Mouse (Mus musculus): ENCODE measurements at regions not wholly inside any gene's neighbourhood (a gene's known extent, or its start where the extent isn't known, plus 50 kb on each side); places are given as distances from the start of the nearest gene placed in this dataset.

- no peak for DNase-seq (ENCODE audit: low spot score in 2 of 2)
Measured at GRCm38 (mm10) chr13:52702201-52702611, 119.2 kb downstream of the Syk start.

- no peak for DNase-seq (ENCODE audit: low spot score in 2 of 2)
Measured at GRCm38 (mm10) chr13:52703401-52704164, 120.6 kb downstream of the Syk start.

GRCm38 (mm10) chr13:52704673-52705072 is 121.7 kb downstream of the Syk start:
- DNase-seq (ENCODE audit: low spot score in 2 of 2), result no peak

- no peak for DNase-seq (ENCODE audit: low spot score in 2 of 2)
Measured at GRCm38 (mm10) chr13:52709580-52709979, 126.6 kb downstream of the Syk start.

- peak; percentile 74 to 83 for DNase-seq (ENCODE audit: low spot score in 2 of 2)
Measured at GRCm38 (mm10) chr13:52711713-52712369, 128.9 kb downstream of the Syk start.

GRCm38 (mm10) chr13:52721463-52721862 is 138.5 kb downstream of the Syk start:
- no peak for DNase-seq (ENCODE audit: low spot score in 2 of 2)

GRCm38 (mm10) chr13:52722718-52723117 is 139.7 kb downstream of the Syk start:
- DNase-seq (ENCODE audit: low spot score in 2 of 2), result no peak

- no peak for DNase-seq (ENCODE audit: low spot score in 2 of 2)
Measured at GRCm38 (mm10) chr13:52726043-52726442, 143.1 kb downstream of the Syk start.

- no peak for DNase-seq (ENCODE audit: low spot score in 2 of 2)
Measured at GRCm38 (mm10) chr13:52726525-52726924, 143.6 kb downstream of the Syk start.

GRCm38 (mm10) chr13:52735453-52735933 is 152.5 kb downstream of the Syk start:
- peak in 1 of 2 experiments; percentile 5 for DNase-seq (ENCODE audit: low spot score in 2 of 2)

- DNase-seq (ENCODE audit: low spot score in 2 of 2), result no peak
Measured at GRCm38 (mm10) chr13:52735934-52736523, 153.1 kb downstream of the Syk start.

- no peak for DNase-seq (ENCODE audit: low spot score in 2 of 2)
Measured at GRCm38 (mm10) chr13:52738095-52738660, 155.2 kb downstream of the Syk start.

GRCm38 (mm10) chr13:52741371-52741770 is 158.4 kb downstream of the Syk start:
- no peak for DNase-seq (ENCODE audit: low spot score in 2 of 2)

- no peak for DNase-seq (ENCODE audit: low spot score in 2 of 2)
Measured at GRCm38 (mm10) chr13:52756005-52756404, 173.0 kb downstream of the Syk start.

- DNase-seq (ENCODE audit: low spot score in 2 of 2), result peak; percentile 54 to 65
Measured at GRCm38 (mm10) chr13:52765508-52766181, 163.8 kb downstream of the Auh start.

GRCm38 (mm10) chr13:52766236-52766635 is 163.2 kb downstream of the Auh start:
- DNase-seq (ENCODE audit: low spot score in 2 of 2), result no peak

GRCm38 (mm10) chr13:52769956-52770355 is 159.5 kb downstream of the Auh start:
- DNase-seq (ENCODE audit: low spot score in 2 of 2), result no peak

- DNase-seq (ENCODE audit: low spot score in 2 of 2), result no peak
Measured at GRCm38 (mm10) chr13:52771518-52771917, 158.0 kb downstream of the Auh start.

- DNase-seq (ENCODE audit: low spot score in 2 of 2), result no peak
Measured at GRCm38 (mm10) chr13:52772081-52772480, 157.4 kb downstream of the Auh start.

- no peak for DNase-seq (ENCODE audit: low spot score in 2 of 2)
Measured at GRCm38 (mm10) chr13:52777396-52778034, 152.0 kb downstream of the Auh start.

GRCm38 (mm10) chr13:52778848-52779247 is 150.6 kb downstream of the Auh start:
- DNase-seq (ENCODE audit: low spot score in 2 of 2), result no peak

Measured in frontal cortex, postnatal 36 days (tissue).